Mouse (Mus musculus) forebrain, postnatal 0 days (tissue): ENCODE results near the gene Lrrc61. TPM values are rescaled to one million over a fixed set of nuclear protein-coding genes. Genes with fewer than 3 reads are reported as not detected.
A peak's percentile ranks its signal among the peaks of the same experiment; 100 is the strongest.

Experiments
- ATAC-seq: fragments of 200-750 bp; cut with Nextera tagmentation; 2 replicates; pipeline ENCODE4 v1.8.0; 2017; ENCODE audit warnings: mild to moderate bottlenecking, moderate library complexity
- DNase-seq: peaks from one replicate; pipeline ENCODE4 v3.0.0-alpha.2; 2015
- H3K27ac ChIP-seq: fragments of 300-500 bp; sonication (generic); 2 replicates; pipeline ENCODE4 v1.5.1; 2014; ENCODE audit warnings: low read depth, mild to moderate bottlenecking, antibody characterized with exemption, low read length, moderate library complexity, mixed read lengths
- H3K27me3 ChIP-seq: fragments of 300-500 bp; sonication (generic); 2 replicates; pipeline ENCODE4 v1.6.1; 2014; ENCODE audit warnings: mild to moderate bottlenecking, low read length, mixed read lengths; ENCODE audit not compliant: insufficient read depth
- H3K36me3 ChIP-seq: fragments of 300-500 bp; sonication (generic); 2 replicates; pipeline ENCODE4 v1.6.1; 2014; ENCODE audit warnings: mild to moderate bottlenecking, moderate library complexity; ENCODE audit not compliant: insufficient read depth
- H3K4me1 ChIP-seq: fragments of 300-500 bp; sonication (generic); 2 replicates; pipeline ENCODE4 v1.6.1; 2014; ENCODE audit warnings: antibody characterized with exemption; ENCODE audit not compliant: insufficient read depth
- H3K4me2 ChIP-seq: fragments of 300-500 bp; sonication (generic); 2 replicates; pipeline ENCODE4 v1.6.1; 2014; ENCODE audit warnings: low read depth, mild to moderate bottlenecking, moderate library complexity
- H3K4me3 ChIP-seq: fragments of 300-500 bp; sonication (generic); 2 replicates; pipeline ENCODE4 v1.5.1; 2014; ENCODE audit warnings: low read depth, low read length, mixed read lengths
- H3K9ac ChIP-seq: fragments of 300-500 bp; sonication (generic); 2 replicates; pipeline ENCODE4 v1.6.1; 2014; ENCODE audit warnings: mild to moderate bottlenecking
- H3K9me3 ChIP-seq: fragments of 300-500 bp; sonication (generic); 2 replicates; pipeline ENCODE4 v1.6.1; 2016; ENCODE audit warnings: low read length
- CTCF ChIP-seq: sonication (generic); IDR thresholded peaks from 2 replicates; pipeline ENCODE4 v1.5.1; 2016; ENCODE audit warnings: antibody characterized with exemption, control low read depth, low read depth
- WGBS: fragments of 180-500 bp; shearing (Covaris S2); extraction: QIAGEN DNeasy Blood & Tissue Kit; methylation state at CpG from one replicate; pipeline ENCODE4 v1.1.7; 2014; 5-methylcytosine and 5-hydroxymethylcytosine counted together
- polyA plus RNA-seq: library from polyadenylated mRNA; unstranded; fragments of >200 nt; fragmentation: Nextera tagmentation; extraction: Ambion mirVana; gene quantifications from 2 replicates; pipeline ENCODE4 v1.2.1, GENCODE M21; 2015
- total RNA-seq: library from RNA; depleted of rRNA; stranded (reverse); fragments of >200 nt; gene quantifications from 2 replicates; pipeline ENCODE4 v1.2.3, GENCODE M21; 2014

The Lrrc61 gene
- total and polyA plus RNA-seq, 2 experiments from 2014 or later, result 20.9 to 28.7 TPM

DNA sequence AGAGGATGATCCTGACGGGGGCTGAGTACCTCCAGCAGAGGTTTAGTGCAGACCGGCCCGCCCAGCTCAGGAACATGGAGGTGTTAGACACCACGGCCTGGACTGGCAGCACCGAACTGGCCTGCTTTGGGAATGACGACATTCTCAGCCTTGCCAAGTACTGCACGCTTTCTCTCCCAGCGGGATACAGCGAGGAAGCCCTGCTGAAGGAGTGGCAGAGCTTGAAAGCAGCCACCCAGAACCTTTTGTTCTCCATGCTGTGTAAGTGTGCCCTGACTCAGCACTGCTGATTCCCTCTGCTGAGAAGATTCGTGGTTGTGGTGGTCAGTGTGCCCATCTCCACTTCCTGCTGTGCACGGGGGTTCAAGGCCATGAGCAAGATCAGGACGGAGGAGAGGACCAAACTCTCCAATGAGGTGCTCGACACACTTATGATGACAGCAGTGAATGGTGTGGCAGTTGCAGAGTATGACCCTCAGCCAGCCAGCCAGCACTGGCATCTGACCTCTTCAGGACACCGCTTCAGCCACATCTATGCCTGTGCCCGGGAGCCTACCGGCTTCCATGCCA lies 24.6 kb upstream of the Lrrc61 start:
- no peak for TF ChIP-seq CTCF
- no peak for ATAC-seq
- no peak for DNase-seq
- Histone ChIP-seq H3K9ac (no peak overlapping the region), H3K36me3 (peaks cover 25% of the 10 kb centered on the region), H3K27ac (no peak overlapping the region), H3K4me3 (no peak overlapping the region), H3K4me1 (no peaks in the 10 kb centered on the region), H3K4me2 (no peak overlapping the region), H3K27me3 (no peaks in the 10 kb centered on the region), H3K9me3 (no peaks in the 10 kb centered on the region)
- 84% methylated on average over 16 of the region's 16 CpGs for WGBS

DNA sequence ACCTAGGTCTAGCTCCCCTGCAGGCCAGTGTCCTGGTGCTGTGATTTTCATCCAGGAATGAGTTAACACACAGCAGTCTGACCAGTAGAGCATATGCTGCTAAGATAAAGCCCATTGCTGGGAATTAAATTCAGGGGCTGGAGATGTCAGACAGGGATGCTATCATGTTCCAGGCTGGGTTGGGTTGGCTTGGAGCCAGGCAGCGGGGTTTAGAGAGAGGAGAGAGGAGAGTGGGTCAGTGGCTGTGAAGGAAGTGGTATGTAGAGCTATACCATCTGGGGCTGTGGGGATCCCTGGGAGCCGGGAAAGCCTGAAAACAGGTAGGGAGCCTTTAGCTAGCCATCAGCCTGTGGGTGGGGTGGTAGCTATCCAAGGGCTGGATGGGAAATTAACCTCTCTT lies 23.7 kb upstream of the Lrrc61 start:
- peaks cover 25% of the 10 kb centered on the region for H3K36me3 ChIP-seq
- ATAC-seq, result no peak

DNA sequence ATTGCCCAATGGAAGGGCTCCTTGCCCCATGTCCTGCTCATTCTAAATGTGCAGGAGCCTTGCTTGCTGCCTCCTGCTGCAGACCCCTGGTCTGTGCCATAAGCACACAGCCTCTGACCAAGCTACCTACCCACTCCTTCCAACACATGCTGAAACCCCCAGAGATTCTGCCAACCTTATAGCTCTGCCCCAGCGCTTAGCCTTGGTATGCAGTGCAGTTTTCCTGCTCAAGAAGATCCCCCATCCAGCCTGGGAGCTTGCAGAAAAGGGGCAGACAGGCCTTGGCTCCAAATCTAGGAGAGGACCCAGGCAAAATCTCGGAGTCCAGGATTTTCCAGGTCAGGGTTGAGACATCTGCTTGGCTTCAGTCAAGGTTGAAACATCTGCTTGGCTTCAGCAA lies 21.1 kb upstream of the Lrrc61 start:
- DNase-seq (no peak), ATAC-seq (no peak)
- TF ChIP-seq CTCF, result no peak
- Histone ChIP-seq H3K9ac (no peak overlapping the region), H3K9me3 (no peaks in the 10 kb centered on the region), H3K4me1 (peaks cover 13% of the 10 kb centered on the region), H3K4me2 (no peak overlapping the region), H3K4me3 (no peak overlapping the region), H3K27me3 (no peaks in the 10 kb centered on the region), H3K36me3 (peaks cover 25% of the 10 kb centered on the region), H3K27ac (no peak overlapping the region)
- 81% methylated on average over 2 of the region's 2 CpGs for WGBS

More for the DNA sequence above, 23.7 kb upstream of the Lrrc61 start:
- no peak for DNase-seq
- no peaks in the 10 kb centered on the region for H3K9me3 ChIP-seq
- no peak for TF ChIP-seq CTCF
- H3K9ac ChIP-seq, result no peak overlapping the region
- no peaks in the 10 kb centered on the region for H3K4me1 ChIP-seq
- H3K4me3 ChIP-seq, result no peak overlapping the region
- H3K27me3 ChIP-seq, result no peaks in the 10 kb centered on the region
- no peak overlapping the region for H3K27ac ChIP-seq
- H3K4me2 ChIP-seq, result no peak overlapping the region
- WGBS, result 74% methylated on average over 2 of the region's 2 CpGs

DNA sequence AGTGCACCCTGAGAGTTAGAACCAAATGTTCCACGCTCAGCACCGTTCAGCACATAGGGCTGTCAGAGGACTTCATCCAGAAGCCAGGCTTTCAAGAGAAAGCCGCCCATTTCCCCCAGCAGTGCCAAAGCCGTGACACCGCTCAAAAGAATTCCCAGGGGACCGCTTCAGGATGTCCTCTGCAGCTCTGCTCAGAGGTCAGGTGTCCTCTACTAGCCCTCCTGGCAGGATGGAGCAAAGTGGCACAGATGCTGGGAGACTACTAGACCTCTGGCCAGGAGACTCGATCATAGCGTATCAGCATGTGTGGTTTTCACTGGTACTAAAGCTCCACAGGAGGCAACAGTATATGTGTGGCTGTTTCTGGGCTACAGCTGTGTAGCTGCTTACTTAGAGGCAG lies 19.7 kb upstream of the Lrrc61 start:
- Histone ChIP-seq H3K4me3 (no peak overlapping the region), H3K9me3 (no peaks in the 10 kb centered on the region), H3K9ac (no peak overlapping the region), H3K4me1 (peaks cover 20% of the 10 kb centered on the region), H3K36me3 (peaks cover 20% of the 10 kb centered on the region), H3K27ac (no peak overlapping the region), H3K27me3 (no peaks in the 10 kb centered on the region), H3K4me2 (no peak overlapping the region)
- DNase-seq (no peak), ATAC-seq (no peak)
- no peak for TF ChIP-seq CTCF
- 89% methylated on average over 8 of the region's 8 CpGs for WGBS

DNA sequence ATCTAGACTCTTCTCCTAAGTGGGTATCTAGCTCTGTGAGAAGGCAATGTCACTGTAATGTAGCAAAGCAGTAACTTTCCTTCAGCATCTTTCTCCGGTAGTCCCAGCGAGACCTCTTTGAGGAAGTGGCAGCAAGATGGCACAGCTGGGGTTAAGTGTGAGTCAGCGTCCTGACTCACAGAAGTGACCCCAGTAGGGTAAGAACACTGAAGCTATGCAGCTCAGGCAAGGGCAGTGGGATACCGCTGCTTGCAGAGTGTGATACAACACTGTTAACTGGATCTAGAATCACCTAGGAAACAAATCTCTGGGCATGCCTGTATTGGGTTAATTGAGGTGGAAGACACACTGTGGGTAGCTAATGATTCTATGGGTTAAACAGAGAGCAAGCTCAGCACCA lies 18.5 kb upstream of the Lrrc61 start:
- H3K36me3 ChIP-seq, result peaks cover 27% of the 10 kb centered on the region
- DNase-seq (no peak), ATAC-seq (no peak)
- no peak overlapping the region for H3K27ac ChIP-seq
- no peak overlapping the region for H3K4me2 ChIP-seq
- WGBS, result 67% methylated on average over 4 of the region's 4 CpGs
- peaks cover 20% of the 10 kb centered on the region for H3K4me1 ChIP-seq
- H3K4me3 ChIP-seq, result no peak overlapping the region
- H3K9me3 ChIP-seq, result no peaks in the 10 kb centered on the region
- H3K9ac ChIP-seq, result no peak overlapping the region
- no peaks in the 10 kb centered on the region for H3K27me3 ChIP-seq
- no peak for TF ChIP-seq CTCF

DNA sequence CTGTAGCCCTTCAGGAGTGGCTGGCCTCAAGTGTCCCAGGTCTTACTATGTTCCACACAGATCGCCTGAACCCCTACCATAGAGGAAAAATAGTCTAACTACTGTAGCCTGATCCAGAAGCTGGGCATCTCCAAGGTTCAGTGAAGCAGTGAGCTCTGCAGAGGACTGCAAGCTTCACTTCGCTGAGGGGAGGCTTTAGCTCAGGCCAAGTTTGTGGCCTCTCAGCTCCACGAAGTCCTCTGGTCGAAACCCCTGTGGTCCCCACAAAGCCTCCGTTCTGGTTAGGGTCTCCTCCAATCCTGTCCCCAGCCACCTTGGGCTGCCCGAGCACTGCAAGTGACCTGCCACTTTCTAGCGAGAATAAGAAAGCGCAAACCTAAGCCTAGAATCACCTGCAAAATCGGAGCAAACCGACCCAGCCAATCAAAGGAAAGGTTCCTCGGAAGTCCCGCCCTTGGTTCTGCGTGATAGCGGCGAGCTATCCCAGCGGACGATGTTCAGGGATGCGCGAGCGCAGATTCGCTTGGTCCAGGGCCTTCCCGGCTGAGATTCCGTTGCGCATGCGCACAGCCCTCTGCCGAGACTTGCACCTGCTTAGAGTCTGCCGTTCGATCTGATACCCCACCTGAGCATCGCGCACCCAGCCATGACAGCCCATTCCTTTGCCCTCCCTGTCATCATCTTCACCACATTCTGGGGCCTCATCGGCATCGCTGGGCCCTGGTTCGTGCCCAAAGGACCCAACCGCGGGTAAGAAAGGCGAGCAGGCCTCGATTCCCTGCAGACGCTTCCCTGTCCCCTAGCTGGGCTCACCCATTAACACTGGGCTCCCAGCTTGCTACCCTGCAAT lies 17.3 kb upstream of the Lrrc61 start, which contains the start of gene Atp6v0e2:
Gene Atp6v0e2, plus strand, starts transcription at position 511 of the 850 bp plus-strand sequence.
- Histone ChIP-seq H3K9ac (peak within 1 kb of the TSS; percentile 97), H3K4me1 (peaks cover 20% of the 10 kb centered on the region), H3K4me3 (peak within 1 kb of the TSS; percentile 70), H3K36me3 (peaks cover 35% of the 10 kb centered on the region), H3K4me2 (peak within 1 kb of the TSS; percentile 91), H3K27ac (peak within 1 kb of the TSS; percentile 85), H3K27me3 (no peaks in the 10 kb centered on the region), H3K9me3 (no peaks in the 10 kb centered on the region)
- no peak; the same call in 1 of the 2 replicates for TF ChIP-seq CTCF
- ATAC-seq (peak; percentile 98), DNase-seq (peak; percentile 99)
- 3% methylated on average over 38 of the region's 38 CpGs for WGBS
